Comparison of ENCODE assay signal across 9 mouse cellular contexts in genomic region chr19:60946656-60947055, GRCm38 (mm10). TPM values are rescaled to one million over a fixed set of nuclear protein-coding genes. Genes with fewer than 3 reads are reported as not detected.
DNase-seq lines count a peak whose midpoint lies in the region; ATAC-seq and TF ChIP-seq lines count a peak whose summit lies in the region.
"Had no signal": no experiment of that assay in that cellular context is flagged by ENCODE, and none has a peak within 500 bp of the region (broad histone marks: within the 10 kb centered on the region; RNA-seq: fewer than 3 reads in every experiment).

No protein-coding gene starts in this region.

- no peak for TF ChIP-seq CTCF in brain, embryonic 14.5 days (IDR thresholded peaks at IDR 0.05; ENCODE audit: borderline replicate concordance, extremely low read depth, insufficient read depth, insufficient read length)

- no peaks in the 10 kb centered on the region for H3K9me3 ChIP-seq in forebrain, embryonic 15.5 days
- no peaks in the 10 kb centered on the region for H3K9me3 ChIP-seq in forebrain, embryonic 13.5 days (replicated peaks)
- H3K9me3 ChIP-seq: neural tube, embryonic 12.5 days had no signal

- WGBS in forebrain, embryonic 15.5 days: 66% methylated on average over 2 of the region's 2 CpGs
- 52% methylated on average over 2 of the region's 2 CpGs for WGBS in forebrain, embryonic 13.5 days

- no peaks in the 10 kb centered on the region for H3K4me1 ChIP-seq in forebrain, embryonic 15.5 days
- H3K4me1 ChIP-seq in forebrain, embryonic 13.5 days: no peaks in the 10 kb centered on the region
- H3K4me1 ChIP-seq: neural tube, embryonic 12.5 days had no signal

- H3K36me3 ChIP-seq in forebrain, embryonic 15.5 days: no peaks in the 10 kb centered on the region
- no peaks in the 10 kb centered on the region for H3K36me3 ChIP-seq in forebrain, embryonic 13.5 days (ENCODE audit: poor library complexity, severe bottlenecking)
- H3K36me3 ChIP-seq: neural tube, embryonic 12.5 days had no signal

- H3K27me3 ChIP-seq in forebrain, embryonic 15.5 days: no peaks in the 10 kb centered on the region
- no peaks in the 10 kb centered on the region for H3K27me3 ChIP-seq in forebrain, embryonic 13.5 days
- H3K27me3 ChIP-seq: neural tube, embryonic 12.5 days had no signal

- no peak overlapping the region for H3K4me3 ChIP-seq in forebrain, embryonic 15.5 days
- H3K4me3 ChIP-seq in forebrain, embryonic 13.5 days: no peak overlapping the region
- H3K4me3 ChIP-seq: neural tube, embryonic 12.5 days had no signal

- H3K27ac ChIP-seq in forebrain, embryonic 15.5 days (replicated peaks): no peak overlapping the region
- no peak overlapping the region for H3K27ac ChIP-seq in forebrain, embryonic 13.5 days
- H3K27ac ChIP-seq: neural tube, embryonic 12.5 days had no signal

- DNase-seq in adrenal gland, postnatal 10 days: peak; percentile 55
- DNase-seq in adrenal gland, adult 8-10 months: no peak
- DNase-seq in brain, embryonic 14.5 days (ENCODE audit: low read depth): peak; percentile 2
- DNase-seq in heart, postnatal 4 days: peak; percentile 45
- DNase-seq in lung, postnatal 36 days: peak; percentile 77

- no peak for TF ChIP-seq POLR2A in brain, embryonic 14.5 days (IDR thresholded peaks at IDR 0.05; ENCODE audit: borderline replicate concordance, extremely low read depth, insufficient read depth, insufficient read length, poor library complexity, severe bottlenecking)

- no peak overlapping the region for H3K4me2 ChIP-seq in forebrain, embryonic 15.5 days (replicated peaks)
- no peak overlapping the region for H3K4me2 ChIP-seq in forebrain, embryonic 13.5 days
- H3K4me2 ChIP-seq: neural tube, embryonic 12.5 days had no signal

- H3K9ac ChIP-seq in forebrain, embryonic 15.5 days (replicated peaks): no peak overlapping the region
- no peak overlapping the region for H3K9ac ChIP-seq in forebrain, embryonic 13.5 days
- H3K9ac ChIP-seq: neural tube, embryonic 12.5 days had no signal

- ATAC-seq in forebrain, embryonic 15.5 days (replicated peaks): no peak
- no peak for ATAC-seq in erythroid progenitor cell, adult 5-6 weeks (replicated peaks; ENCODE audit: low FRiP score, poor library complexity, severe bottlenecking)
- no peak for ATAC-seq in forebrain, embryonic 13.5 days

RNA-seq across cellular contexts. Expression of gene Grk5, which starts 57.1 kb away (rescaled TPM):
- 10 to 100 TPM; 13.1 to 14.6 TPM for total RNA-seq in adrenal gland, postnatal 10 days (2021)
- 10 to 100 TPM; 25.4 to 74.3 (median 41.9) TPM for total RNA-seq in adrenal gland, adult 8-10 months (2022)
- polyA plus RNA-seq in brain, embryonic 14.5 days (2012; rRNA removed): 4.2 and 6.8 TPM in 2 replicates
- total RNA-seq in heart, postnatal 4 days (2021): 10 to 100 TPM; 24.8 to 25.8 TPM
- 2.1 and 2.7 TPM in 2 replicates for polyA plus RNA-seq in forebrain, embryonic 15.5 days (2015; fragmentation: Nextera tagmentation; extraction: Ambion mirVana)
- 2.2 and 2.5 TPM in 2 replicates for total RNA-seq in erythroid progenitor cell, adult 5-6 weeks (2015; ENCODE audit: low replicate concordance)
- total RNA-seq in erythroid progenitor cell, adult 5-6 weeks (2017; ENCODE audit: low replicate concordance): 8.0 and 11.1 TPM in 2 replicates
- 1.8 and 2.3 TPM in 2 replicates for polyA plus RNA-seq in forebrain, embryonic 13.5 days (2015; fragmentation: Nextera tagmentation; extraction: Ambion mirVana)
